Mouse (Mus musculus): ENCODE measurements around the gene Tspan12. TPM values are rescaled to one million over a fixed set of nuclear protein-coding genes. Genes with fewer than 3 reads are reported as not detected.

Gene Tspan12
- polyA plus RNA-seq, 1 experiment from 2014 or later: 59.4 TPM

GRCm38 (mm10) chr6:21833531-21833930, 18.8 kb downstream of the Tspan12 start:
- Histone ChIP-seq H3K4me2 (ENCODE audit: low read depth, low read length) (no peak overlapping the region), H3K9me3 (ENCODE audit: control insufficient read depth, low read length) (no peaks in the 10 kb centered on the region), H3K36me3 (ENCODE audit: control insufficient read depth, insufficient read depth, low read length) (peaks cover 10% of the 10 kb centered on the region), H3K27ac (ENCODE audit: low read length) (no peak overlapping the region), H3K27me3 (ENCODE audit: control insufficient read depth, insufficient read depth, low read depth, low read length) (no peaks in the 10 kb centered on the region), H3K9ac (ENCODE audit: low read length) (no peak overlapping the region), H3K4me3 (ENCODE audit: low read length) (no peak overlapping the region), H3K4me1 (replicated peaks; ENCODE audit: control insufficient read depth, insufficient read depth, low read length) (peaks cover 3% of the 10 kb centered on the region; the same call in 1 of the 2 replicates)
- no peak for ATAC-seq (ENCODE audit: low read depth)
- WGBS: 76% methylated on average over 4 of the region's 4 CpGs

- H3K4me3 ChIP-seq (ENCODE audit: low read length): no peak overlapping the region
- peaks cover 10% of the 10 kb centered on the region for H3K36me3 ChIP-seq (ENCODE audit: control insufficient read depth, insufficient read depth, low read length)
- H3K4me2 ChIP-seq (ENCODE audit: low read depth, low read length): no peak overlapping the region
- no peaks in the 10 kb centered on the region for H3K4me1 ChIP-seq (replicated peaks; ENCODE audit: control insufficient read depth, insufficient read depth, low read length)
- H3K27me3 ChIP-seq (ENCODE audit: control insufficient read depth, insufficient read depth, low read depth, low read length): no peaks in the 10 kb centered on the region
- H3K9ac ChIP-seq (ENCODE audit: low read length): no peak overlapping the region
- no peak for ATAC-seq (ENCODE audit: low read depth)
- WGBS: 81% methylated on average over 3 of the region's 3 CpGs
- no peak overlapping the region for H3K27ac ChIP-seq (ENCODE audit: low read length)
- H3K9me3 ChIP-seq (ENCODE audit: control insufficient read depth, low read length): no peaks in the 10 kb centered on the region
These were observed 20.4 kb downstream of the Tspan12 start for GRCm38 (mm10) chr6:21831871-21832270.

DNA sequence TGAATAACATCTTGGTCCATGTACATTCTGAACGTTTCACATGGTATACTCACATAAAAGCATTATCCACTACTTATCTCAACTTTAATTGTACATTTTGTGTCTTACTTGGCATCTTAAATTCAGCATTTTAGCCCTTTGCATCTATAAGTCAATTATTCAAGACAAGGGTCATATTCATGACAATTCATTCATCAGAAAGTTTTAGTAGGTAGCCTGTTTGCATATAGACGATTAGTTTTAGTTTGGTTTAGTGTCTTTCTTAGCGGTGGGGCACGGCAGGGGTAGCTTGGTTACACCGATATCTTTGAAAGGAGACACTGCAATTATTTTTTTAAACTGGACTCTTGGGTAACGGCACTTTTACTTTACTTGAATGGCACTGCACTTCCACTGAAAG, 21.4 kb downstream of the Tspan12 start:
- WGBS: 76% methylated on average over 6 of the region's 6 CpGs
- no peaks in the 10 kb centered on the region for H3K27me3 ChIP-seq (ENCODE audit: control insufficient read depth, insufficient read depth, low read depth, low read length)
- no peaks in the 10 kb centered on the region for H3K4me1 ChIP-seq (replicated peaks; ENCODE audit: control insufficient read depth, insufficient read depth, low read length)
- no peak overlapping the region for H3K9ac ChIP-seq (ENCODE audit: low read length)
- H3K4me2 ChIP-seq (ENCODE audit: low read depth, low read length): no peak overlapping the region
- no peak overlapping the region for H3K4me3 ChIP-seq (ENCODE audit: low read length)
- no peak overlapping the region for H3K27ac ChIP-seq (ENCODE audit: low read length)
- ATAC-seq (ENCODE audit: low read depth): no peak
- H3K36me3 ChIP-seq (ENCODE audit: control insufficient read depth, insufficient read depth, low read length): peaks cover 10% of the 10 kb centered on the region
- H3K9me3 ChIP-seq (ENCODE audit: control insufficient read depth, low read length): no peaks in the 10 kb centered on the region

GRCm38 (mm10) chr6:21829930-21830329, 22.4 kb downstream of the Tspan12 start:
- Histone ChIP-seq H3K36me3 (ENCODE audit: control insufficient read depth, insufficient read depth, low read length) (peaks cover 7% of the 10 kb centered on the region), H3K4me2 (ENCODE audit: low read depth, low read length) (no peak overlapping the region), H3K4me3 (ENCODE audit: low read length) (no peak overlapping the region), H3K4me1 (replicated peaks; ENCODE audit: control insufficient read depth, insufficient read depth, low read length) (no peaks in the 10 kb centered on the region), H3K9ac (ENCODE audit: low read length) (no peak overlapping the region), H3K27me3 (ENCODE audit: control insufficient read depth, insufficient read depth, low read depth, low read length) (no peaks in the 10 kb centered on the region), H3K9me3 (ENCODE audit: control insufficient read depth, low read length) (no peaks in the 10 kb centered on the region), H3K27ac (ENCODE audit: low read length) (no peak overlapping the region)
- no peak for ATAC-seq (ENCODE audit: low read depth)
- WGBS: 57% methylated on average over 7 of the region's 7 CpGs

DNA sequence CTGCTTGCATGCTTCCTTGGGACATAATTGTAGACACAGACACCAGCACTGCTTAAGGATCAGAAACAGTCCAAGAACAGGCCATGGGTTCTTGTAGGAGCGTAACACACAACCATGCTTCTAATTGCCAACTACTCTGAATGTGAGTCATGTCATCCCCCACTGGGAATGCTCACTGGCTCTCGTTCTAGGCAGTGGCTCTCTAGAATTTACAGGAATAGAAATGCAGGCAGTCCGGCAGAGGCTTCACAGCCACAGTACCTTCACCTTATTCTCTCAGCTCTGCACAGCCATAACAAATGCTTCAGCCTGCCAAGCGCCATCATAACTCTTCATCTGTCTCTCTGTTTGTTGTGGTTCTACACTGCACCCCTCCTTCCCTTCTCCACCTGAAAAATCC, 23.9 kb downstream of the Tspan12 start:
- no peaks in the 10 kb centered on the region for H3K9me3 ChIP-seq (ENCODE audit: control insufficient read depth, low read length)
- H3K27ac ChIP-seq (ENCODE audit: low read length): no peak overlapping the region
- no peak overlapping the region for H3K4me2 ChIP-seq (ENCODE audit: low read depth, low read length)
- H3K4me3 ChIP-seq (ENCODE audit: low read length): no peak overlapping the region
- H3K9ac ChIP-seq (ENCODE audit: low read length): no peak overlapping the region
- no peaks in the 10 kb centered on the region for H3K36me3 ChIP-seq (ENCODE audit: control insufficient read depth, insufficient read depth, low read length)
- no peak for ATAC-seq (ENCODE audit: low read depth)
- WGBS: 85% methylated on average over 4 of the region's 4 CpGs
- H3K4me1 ChIP-seq (replicated peaks; ENCODE audit: control insufficient read depth, insufficient read depth, low read length): peaks cover under 1% of the 10 kb centered on the region
- H3K27me3 ChIP-seq (ENCODE audit: control insufficient read depth, insufficient read depth, low read depth, low read length): no peaks in the 10 kb centered on the region

- Histone ChIP-seq H3K9ac (ENCODE audit: low read length) (no peak overlapping the region), H3K9me3 (ENCODE audit: control insufficient read depth, low read length) (no peaks in the 10 kb centered on the region), H3K27ac (ENCODE audit: low read length) (no peak overlapping the region), H3K4me3 (ENCODE audit: low read length) (no peak overlapping the region), H3K4me2 (ENCODE audit: low read depth, low read length) (no peak overlapping the region), H3K36me3 (ENCODE audit: control insufficient read depth, insufficient read depth, low read length) (no peaks in the 10 kb centered on the region), H3K27me3 (ENCODE audit: control insufficient read depth, insufficient read depth, low read depth, low read length) (no peaks in the 10 kb centered on the region), H3K4me1 (replicated peaks; ENCODE audit: control insufficient read depth, insufficient read depth, low read length) (peaks cover 5% of the 10 kb centered on the region)
- ATAC-seq (ENCODE audit: low read depth): no peak
- 85% methylated on average over 7 of the region's 7 CpGs for WGBS
These were observed 24.3 kb downstream of the Tspan12 start for GRCm38 (mm10) chr6:21828001-21828400.

DNA sequence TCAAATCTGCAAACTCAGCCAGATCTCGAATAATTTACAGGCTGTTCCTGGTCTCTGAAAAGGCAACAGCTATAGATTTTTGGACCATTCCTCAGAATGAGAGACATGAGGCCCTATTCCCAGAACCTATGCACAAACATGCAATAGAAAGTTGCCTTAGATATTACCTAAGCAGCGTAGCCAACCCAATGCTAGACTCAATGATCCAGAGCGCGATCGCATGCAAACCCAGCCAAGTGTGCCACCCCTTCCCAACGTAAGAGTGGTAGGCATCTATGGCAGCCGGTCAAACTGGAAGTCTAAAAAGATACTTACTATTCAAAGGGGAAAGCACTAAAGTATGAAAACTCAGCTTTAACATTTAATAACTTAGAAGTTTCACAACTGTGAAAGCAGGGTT, 28.6 kb downstream of the Tspan12 start:
- no peaks in the 10 kb centered on the region for H3K9me3 ChIP-seq (ENCODE audit: control insufficient read depth, low read length)
- H3K4me3 ChIP-seq (ENCODE audit: low read length): no peak overlapping the region
- H3K36me3 ChIP-seq (ENCODE audit: control insufficient read depth, insufficient read depth, low read length): no peaks in the 10 kb centered on the region
- WGBS: 77% methylated on average over 7 of the region's 7 CpGs
- H3K27me3 ChIP-seq (ENCODE audit: control insufficient read depth, insufficient read depth, low read depth, low read length): no peaks in the 10 kb centered on the region
- H3K27ac ChIP-seq (ENCODE audit: low read length): peak overlapping the region; percentile 15; the same call in 1 of the 2 replicates
- peaks cover 9% of the 10 kb centered on the region for H3K4me1 ChIP-seq (replicated peaks; ENCODE audit: control insufficient read depth, insufficient read depth, low read length)
- H3K9ac ChIP-seq (ENCODE audit: low read length): no peak overlapping the region
- ATAC-seq (ENCODE audit: low read depth): no peak
- H3K4me2 ChIP-seq (ENCODE audit: low read depth, low read length): peak overlapping the region; percentile 25; the same call in 1 of the 2 replicates

- 29% methylated on average over 8 of the region's 8 CpGs for WGBS
These were observed 29.0 kb downstream of the Tspan12 start for GRCm38 (mm10) chr6:21823281-21823680.

DNA sequence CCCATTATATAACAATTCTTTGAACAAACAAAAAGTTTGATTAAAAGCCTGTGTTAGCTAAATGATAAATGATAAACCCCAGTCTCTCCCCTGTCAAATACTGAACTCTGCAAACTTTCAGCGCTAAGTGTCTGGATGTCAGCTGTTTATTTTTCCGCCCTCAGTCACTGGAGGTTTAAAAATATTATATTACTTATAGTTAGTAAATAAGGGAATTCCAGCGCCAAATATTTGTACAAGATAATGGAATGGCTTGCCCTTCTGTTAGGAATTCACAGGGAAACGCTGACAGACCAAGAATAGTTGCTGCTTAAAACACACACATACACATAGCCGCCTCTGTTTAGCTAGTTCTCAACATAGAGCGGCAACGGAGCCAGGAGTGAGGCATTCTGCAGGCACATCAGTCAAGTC, 29.6 kb downstream of the Tspan12 start:
- 13% methylated on average over 7 of the region's 7 CpGs for WGBS
- peak overlapping the region; percentile 25 for H3K4me2 ChIP-seq (ENCODE audit: low read depth, low read length)
- no peaks in the 10 kb centered on the region for H3K27me3 ChIP-seq (ENCODE audit: control insufficient read depth, insufficient read depth, low read depth, low read length)
- no peaks in the 10 kb centered on the region for H3K36me3 ChIP-seq (ENCODE audit: control insufficient read depth, insufficient read depth, low read length)
- peak; percentile 68 for ATAC-seq (ENCODE audit: low read depth)
- H3K4me1 ChIP-seq (replicated peaks; ENCODE audit: control insufficient read depth, insufficient read depth, low read length): peaks cover 9% of the 10 kb centered on the region
- H3K9me3 ChIP-seq (ENCODE audit: control insufficient read depth, low read length): no peaks in the 10 kb centered on the region
- H3K4me3 ChIP-seq (ENCODE audit: low read length): no peak overlapping the region
- H3K27ac ChIP-seq (ENCODE audit: low read length): peak overlapping the region; percentile 15
- H3K9ac ChIP-seq (ENCODE audit: low read length): no peak overlapping the region

More at GRCm38 (mm10) chr6:21823281-21823680, 29.0 kb downstream of the Tspan12 start:
- ATAC-seq (ENCODE audit: low read depth): peak; percentile 89
- H3K27me3 ChIP-seq (ENCODE audit: control insufficient read depth, insufficient read depth, low read depth, low read length): no peaks in the 10 kb centered on the region
- peak overlapping the region; percentile 15 for H3K27ac ChIP-seq (ENCODE audit: low read length)
- H3K9ac ChIP-seq (ENCODE audit: low read length): no peak overlapping the region
- no peaks in the 10 kb centered on the region for H3K9me3 ChIP-seq (ENCODE audit: control insufficient read depth, low read length)
- H3K4me1 ChIP-seq (replicated peaks; ENCODE audit: control insufficient read depth, insufficient read depth, low read length): peaks cover 9% of the 10 kb centered on the region
- peak overlapping the region; percentile 25 for H3K4me2 ChIP-seq (ENCODE audit: low read depth, low read length)
- no peaks in the 10 kb centered on the region for H3K36me3 ChIP-seq (ENCODE audit: control insufficient read depth, insufficient read depth, low read length)
- H3K4me3 ChIP-seq (ENCODE audit: low read length): no peak overlapping the region

Measured in lung, embryonic 16.5 days (tissue).